Mouse (Mus musculus) MEL (cell line): ENCODE measurements at regions not wholly inside any gene's neighbourhood (a gene's known extent, or its start where the extent isn't known, plus 50 kb on each side); places are given as distances from the start of the nearest gene placed in this dataset.

Experiments
- CHD1 ChIP-seq: IDR thresholded peaks from 2 replicates; pipeline ENCODE4 v1.6.1; 2012; ENCODE audit warnings: low read depth, mild to moderate bottlenecking, inconsistent platforms, low read length, improper control_type of control experiment
- CTCF ChIP-seq, 3 experiments: IDR thresholded peaks in 2 of 3; conservative IDR thresholded peaks in 1 of 3; 2 replicates each; pipeline ENCODE4 v1.5.1; 2011 to 2012; ENCODE audit warnings: low read length in 3 of 3, low read depth in 2 of 3, mild to moderate bottlenecking in 2 of 3, improper control_type of control experiment in 1 of 3, inconsistent platforms in 1 of 3, mixed read lengths in 1 of 3, moderate library complexity in 1 of 3; ENCODE audit not compliant: control insufficient read depth in 1 of 3, insufficient read depth in 1 of 3, poor library complexity in 1 of 3, severe bottlenecking in 1 of 3
- JUND ChIP-seq: IDR thresholded peaks from 2 replicates; pipeline ENCODE4 v1.6.1; 2011; ENCODE audit warnings: low read depth, mild to moderate bottlenecking, improper control_type of control experiment, low read length
- NELFE ChIP-seq: IDR thresholded peaks from 2 replicates; pipeline ENCODE4 v1.6.1; 2011; ENCODE audit warnings: low read depth, low read length, improper control_type of control experiment
- POLR2A ChIP-seq, 2 experiments: IDR thresholded peaks; 2 replicates each; pipeline ENCODE4 v1.6.1; 2011 to 2012; ENCODE audit warnings: low read length in 2 of 2, mild to moderate bottlenecking in 2 of 2, control low read depth in 1 of 2, improper control_type of control experiment in 1 of 2, low read depth in 1 of 2, moderate library complexity in 1 of 2; ENCODE audit not compliant: control insufficient read depth in 1 of 2, insufficient read depth in 1 of 2, poor library complexity in 1 of 2
- POLR2AphosphoS2 ChIP-seq: IDR thresholded peaks from 2 replicates; pipeline ENCODE4 v1.6.1; 2011; ENCODE audit warnings: low read length, improper control_type of control experiment
- POLR2AphosphoS5 ChIP-seq: IDR thresholded peaks from 2 replicates; pipeline ENCODE4 v1.6.1; 2012; ENCODE audit warnings: low read depth, borderline replicate concordance, mild to moderate bottlenecking, inconsistent platforms, low read length, moderate library complexity, mixed read lengths
- TCF12 ChIP-seq: IDR thresholded peaks from 2 replicates; pipeline ENCODE4 v1.6.1; 2014; ENCODE audit warnings: low read depth, mild to moderate bottlenecking, inconsistent platforms, low read length, improper control_type of control experiment, moderate library complexity
- USF1 ChIP-seq: IDR thresholded peaks from 2 replicates; pipeline ENCODE4 v1.6.1; 2014; ENCODE audit warnings: low read depth, mild to moderate bottlenecking, inconsistent platforms, low read length, improper control_type of control experiment, moderate library complexity
- ZNF384 ChIP-seq: IDR thresholded peaks from 2 replicates; pipeline ENCODE4 v1.6.1; 2012; ENCODE audit warnings: low read depth, mild to moderate bottlenecking, inconsistent platforms, low read length, improper control_type of control experiment

DNA sequence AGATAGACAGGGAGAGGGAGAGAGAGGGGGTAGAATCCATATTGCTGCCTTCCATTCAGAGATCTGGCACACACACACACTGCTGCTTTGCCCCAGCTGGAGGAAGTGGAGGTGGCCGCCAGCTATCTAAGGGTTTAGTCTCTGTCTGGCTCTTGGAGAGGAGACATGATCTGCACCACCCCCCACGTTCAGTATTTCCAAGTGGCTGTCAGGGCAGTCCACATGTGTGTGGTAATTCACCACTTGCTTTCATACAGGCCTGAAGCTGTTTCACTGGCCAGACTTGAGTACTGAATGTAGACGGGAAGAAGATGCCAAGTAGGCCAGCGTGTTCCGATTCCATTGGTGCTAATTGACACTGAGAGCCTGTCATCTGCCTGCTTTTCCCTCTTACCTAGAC, 501.0 kb upstream of the Gm765 start:
- no peak for TF ChIP-seq JUND
- TF ChIP-seq CTCF (IDR thresholded peaks at IDR 0.05 in 2 of 3, conservative IDR thresholded peaks at IDR 0.05 in 1 of 3; ENCODE audit: control insufficient read depth in 1 of 3, insufficient read depth in 1 of 3, low read depth in 2 of 3, low read length in 3 of 3, poor library complexity in 1 of 3, severe bottlenecking in 1 of 3) = no peak
- no peak for TF ChIP-seq NELFE
- no peak for TF ChIP-seq TCF12
- TF ChIP-seq POLR2A (IDR thresholded peaks at IDR 0.05; ENCODE audit: control insufficient read depth in 1 of 2, insufficient read depth in 1 of 2, low read depth in 1 of 2, low read length in 2 of 2, poor library complexity in 1 of 2) = no peak
- TF ChIP-seq ZNF384 = no peak
- TF ChIP-seq POLR2AphosphoS2 = no peak
- TF ChIP-seq POLR2AphosphoS5 = no peak
- no peak for TF ChIP-seq USF1
- TF ChIP-seq CHD1 = no peak
